Mouse (Mus musculus): ENCODE data around the gene Tgtp2.
"Not testable (repeated sequence)": the region's sequence is repeated elsewhere in the genome, so short reads cannot be mapped to it uniquely, and the experiment has no call there.

Tgtp2 gene

DNA sequence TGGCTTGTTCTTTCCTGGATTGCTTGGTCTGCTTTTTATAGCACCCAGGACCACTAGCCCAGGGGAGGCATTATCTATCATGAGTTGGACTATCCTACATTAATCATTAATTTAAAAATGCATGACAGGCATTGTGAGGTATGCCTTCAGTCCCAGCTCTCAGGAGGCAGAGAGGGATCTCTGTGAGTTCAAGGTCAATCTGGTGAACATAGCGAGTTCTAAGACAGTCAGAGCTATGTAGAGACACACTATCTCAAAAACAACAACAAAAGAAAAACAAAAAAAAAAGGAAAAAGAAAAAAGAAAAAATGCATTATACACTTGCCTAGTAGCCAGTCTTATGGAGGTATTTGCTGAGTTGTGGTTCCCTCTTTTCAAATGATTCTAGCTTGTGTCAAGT is 20.4 kb upstream of the Tgtp2 start:
- no peak for DNase-seq

DNA sequence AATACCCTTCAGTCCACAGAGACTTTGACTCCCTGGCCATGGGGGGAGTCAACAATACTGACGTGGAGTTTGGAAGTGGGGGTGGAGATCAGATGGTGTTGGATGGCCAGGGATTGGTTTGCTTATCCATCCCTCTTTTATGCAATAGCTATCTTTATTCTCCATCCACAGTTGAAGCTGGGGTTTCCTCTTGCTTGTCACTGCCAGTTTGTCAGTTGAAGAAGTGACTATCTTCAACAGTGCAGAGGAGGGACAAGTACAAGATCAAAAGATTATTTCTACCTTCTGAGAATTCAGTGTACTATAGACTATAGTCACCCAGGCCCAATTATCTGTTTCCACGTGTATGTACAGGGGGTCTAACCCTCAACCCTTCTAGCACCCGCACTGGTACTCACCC is 19.8 kb upstream of the Tgtp2 start:
- DNase-seq = peak; percentile 40

DNA sequence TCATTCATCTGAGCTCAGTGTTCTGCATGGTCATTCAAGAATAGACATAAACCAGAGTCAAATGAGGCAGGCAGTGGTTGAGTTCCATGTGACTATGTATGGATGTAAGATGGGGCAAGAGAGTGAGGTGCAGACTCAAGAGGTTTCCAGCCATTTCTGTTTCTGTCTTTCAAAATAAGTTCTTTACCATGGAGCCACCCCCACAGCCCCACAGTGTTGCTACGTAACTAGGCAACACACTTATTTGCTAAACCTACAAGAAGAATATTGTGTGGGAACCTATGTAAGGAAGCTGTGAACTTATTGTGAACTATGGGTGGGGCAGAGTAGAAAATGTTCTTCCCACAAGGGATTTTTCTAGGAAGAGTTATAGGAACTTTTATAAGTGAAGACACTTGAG is 19.1 kb upstream of the Tgtp2 start:
- DNase-seq = no peak

DNA sequence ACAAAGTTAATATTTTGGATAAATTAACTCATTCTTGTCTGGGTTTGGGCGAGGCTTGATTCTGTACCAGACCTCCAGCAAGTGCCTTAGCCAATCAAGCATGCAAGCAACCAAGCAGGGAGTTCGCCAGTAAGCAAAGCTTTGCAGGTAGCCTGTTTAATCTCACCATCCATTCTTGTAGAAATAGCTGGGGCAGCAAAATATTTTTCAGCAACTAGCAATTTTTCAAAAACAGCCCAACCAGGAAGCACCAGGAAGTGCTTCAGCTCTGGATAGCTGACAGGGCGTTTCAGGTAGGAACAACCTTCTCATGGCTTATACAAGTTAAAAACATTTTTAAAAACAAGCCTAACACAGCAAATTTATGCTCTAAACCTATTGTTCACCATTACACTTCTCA is 17.9 kb upstream of the Tgtp2 start:
- DNase-seq = no peak

DNA sequence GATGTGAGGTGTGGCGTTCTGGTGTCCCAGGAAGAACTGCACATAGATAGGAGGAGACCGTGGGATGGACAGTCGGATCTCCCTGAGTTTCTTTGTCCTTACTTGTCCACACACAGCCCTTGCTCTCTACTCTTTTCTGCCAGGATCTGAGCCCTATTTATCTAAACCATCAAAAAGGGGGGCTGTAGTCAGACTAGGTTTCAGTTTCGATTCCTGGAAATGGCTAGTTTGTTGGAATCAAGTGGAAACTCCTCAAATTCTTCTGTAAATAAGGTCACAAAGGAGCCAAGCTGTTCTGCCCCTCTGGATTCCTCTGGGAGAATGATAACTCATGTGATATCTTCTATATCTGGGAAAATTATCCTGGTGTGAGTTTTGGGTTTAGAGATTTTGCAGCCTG is 17.4 kb upstream of the Tgtp2 start:
- no peak for DNase-seq

DNA sequence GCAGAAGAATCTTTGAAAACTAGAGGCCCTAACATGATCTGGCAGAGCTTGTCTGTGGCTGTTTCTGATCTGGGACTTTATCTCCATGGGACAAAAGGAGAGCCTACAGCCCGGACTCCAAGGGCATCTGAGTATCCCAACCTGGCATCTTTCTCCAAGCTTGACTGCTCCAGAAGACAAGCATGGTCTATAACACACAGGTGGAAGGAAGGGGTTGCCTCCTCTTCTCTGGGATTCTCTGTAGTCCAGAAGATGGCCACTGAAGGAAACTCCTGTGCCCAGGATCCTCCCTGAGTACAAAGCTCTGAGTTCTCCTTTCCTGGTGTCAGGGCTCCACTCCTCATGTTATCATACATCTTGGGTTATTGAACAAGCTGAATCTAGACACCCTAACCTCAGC is 16.6 kb upstream of the Tgtp2 start:
- DNase-seq = no peak

DNA sequence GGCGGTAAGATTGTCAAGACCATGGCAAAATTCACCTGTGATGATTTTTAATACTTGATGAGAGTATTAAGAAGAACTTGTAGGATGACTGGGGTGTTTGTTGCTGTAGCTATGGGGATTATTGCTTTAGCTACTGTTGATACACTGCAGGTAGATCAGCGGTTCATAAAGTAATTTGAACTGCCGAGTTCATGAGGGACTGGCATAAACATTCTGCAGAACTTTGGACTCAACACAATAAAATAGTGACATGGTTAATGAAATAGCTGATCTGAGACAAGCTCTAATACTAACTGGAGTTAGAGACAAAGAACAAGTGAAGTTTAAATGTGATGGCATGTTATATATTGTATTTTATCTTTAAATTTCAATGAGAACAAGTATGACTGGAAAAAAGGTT is 14.7 kb upstream of the Tgtp2 start:
- DNase-seq = no peak

DNA sequence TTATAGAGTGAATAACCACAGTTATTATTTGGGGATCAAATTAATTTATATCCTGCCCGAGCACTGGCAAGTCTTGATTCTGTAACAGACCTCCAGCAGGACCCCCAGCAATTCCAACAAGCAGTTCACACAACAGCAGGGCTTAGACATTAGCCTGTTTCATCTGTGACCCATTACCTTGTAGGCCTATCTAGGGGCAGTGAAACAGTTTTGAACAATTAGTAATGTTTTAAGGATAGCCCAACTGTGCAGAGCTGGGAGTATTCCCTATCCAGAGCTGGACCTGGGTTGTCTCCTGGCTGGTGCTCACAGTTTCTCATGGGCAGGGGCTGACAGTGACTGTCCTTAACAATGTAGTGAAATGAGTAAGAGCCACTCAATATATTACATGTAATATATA is 13.0 kb upstream of the Tgtp2 start:
- DNase-seq = no peak

DNA sequence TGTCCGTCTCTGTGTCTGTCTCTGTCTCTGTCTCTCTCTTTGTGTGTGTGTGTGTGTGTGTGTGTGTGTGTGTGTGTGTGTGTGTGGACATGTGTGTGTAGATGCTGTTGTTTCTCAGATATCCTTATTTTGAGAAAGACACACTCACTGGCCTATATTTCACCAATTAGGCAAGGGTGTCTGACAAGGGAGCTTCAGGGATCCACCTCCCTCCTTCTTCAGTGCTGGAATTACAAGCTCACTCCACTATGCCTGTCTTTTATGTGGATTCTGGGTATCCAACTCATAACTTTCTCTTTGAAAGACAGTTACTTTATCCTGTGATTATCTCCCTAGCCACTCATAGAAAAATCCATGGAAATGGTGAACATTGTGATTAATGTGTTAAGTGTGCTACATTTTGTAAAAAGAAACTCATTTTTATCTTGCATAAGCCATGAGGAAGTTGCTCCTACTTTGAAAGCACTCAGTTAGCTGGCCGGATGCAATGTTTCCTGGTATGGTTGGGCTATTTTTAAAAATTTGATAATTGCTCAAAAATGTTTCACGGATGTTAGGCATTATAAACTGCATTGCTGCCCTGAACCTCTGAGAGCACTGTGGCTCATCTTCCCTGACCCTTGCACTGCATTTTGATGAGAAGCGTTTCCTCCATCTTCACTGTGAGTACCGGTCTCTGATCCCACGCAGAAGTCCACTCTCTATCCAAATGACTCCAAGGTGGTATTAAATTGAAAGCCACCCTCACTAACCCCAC is 12.2 kb upstream of the Tgtp2 start, which contains the start of gene Ifi47:
Gene Ifi47, plus strand, starts transcription at position 587 of the 757 bp plus-strand sequence.
- DNase-seq = not testable (repeated sequence)

DNA sequence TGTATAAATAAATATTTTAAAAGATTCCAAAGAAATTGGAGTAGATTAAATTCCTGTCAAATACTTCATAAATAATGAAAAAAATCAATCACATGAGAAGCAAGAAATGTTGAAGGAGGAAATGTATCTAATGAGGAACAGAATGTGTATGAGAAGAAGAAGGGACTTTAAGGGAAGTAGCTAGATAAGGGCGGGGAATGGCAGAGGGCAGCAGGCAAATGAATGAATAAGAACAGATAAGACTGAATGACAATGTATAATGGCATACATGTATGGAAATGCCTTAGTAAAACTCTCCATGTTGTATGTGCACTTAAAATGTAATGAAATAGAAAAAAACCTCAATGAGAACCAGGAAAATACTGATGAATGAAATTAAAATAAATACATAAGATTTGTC is 4.4 kb upstream of the Tgtp2 start:
- no peak for DNase-seq

DNA sequence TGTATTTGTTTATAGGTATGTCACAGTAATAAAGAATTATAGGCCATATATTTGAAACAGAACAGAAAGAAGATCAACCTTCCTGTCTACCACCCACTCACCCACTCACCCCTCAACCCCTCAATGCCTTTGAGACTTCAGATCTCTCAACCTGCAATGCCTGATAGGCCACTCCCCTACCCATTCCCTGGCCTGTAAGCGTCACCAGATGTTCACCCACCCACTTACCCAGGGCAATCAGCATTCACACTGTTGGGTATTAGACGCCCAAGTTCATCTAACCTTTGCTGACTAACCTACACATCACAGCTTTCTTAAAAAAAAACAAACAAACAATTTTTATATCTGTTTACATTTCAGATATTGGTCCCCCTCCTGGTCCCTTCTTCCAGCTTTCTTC is 2.1 kb downstream of the Tgtp2 start:
- not testable (repeated sequence) for DNase-seq

DNA sequence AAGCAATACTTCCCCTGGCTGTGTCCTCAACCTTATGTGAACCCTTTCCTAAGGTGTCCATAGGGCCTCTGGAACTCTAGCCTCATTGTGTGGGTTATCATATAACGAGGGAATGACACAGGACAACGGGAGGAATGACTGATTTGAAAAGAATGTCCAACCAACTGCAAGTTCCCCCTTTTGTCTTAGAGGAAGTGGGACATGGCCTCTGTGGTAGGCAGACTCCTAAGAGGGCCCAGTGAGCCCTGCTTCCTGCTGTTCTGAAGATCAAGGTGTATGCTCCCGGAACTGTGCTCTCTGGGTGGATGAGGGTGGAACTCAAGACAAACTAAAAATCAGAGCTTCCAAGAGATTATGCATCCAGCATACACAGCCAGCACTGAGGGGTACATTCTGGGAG is 3.9 kb downstream of the Tgtp2 start:
- DNase-seq = not testable (repeated sequence)

DNA sequence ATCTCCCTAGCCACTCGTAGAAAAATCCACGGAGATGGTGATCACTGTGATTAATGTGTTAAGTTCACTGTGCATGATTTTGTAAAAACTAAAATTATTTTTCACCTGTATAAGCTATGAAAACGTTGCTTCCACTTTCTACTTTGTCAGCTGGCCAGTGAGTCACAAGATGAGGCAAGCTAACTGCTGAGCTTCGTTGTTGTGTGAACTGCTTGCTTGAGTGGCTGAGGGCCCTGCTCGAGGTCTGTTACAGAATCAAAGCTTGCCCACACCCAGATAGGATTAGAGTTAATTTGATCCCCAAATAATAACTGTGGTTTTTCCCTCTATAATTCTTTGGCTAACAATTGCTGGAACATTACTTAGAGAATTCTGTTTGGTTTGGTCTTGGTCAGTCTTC is 12.1 kb downstream of the Tgtp2 start:
- DNase-seq = not testable (repeated sequence)

DNA sequence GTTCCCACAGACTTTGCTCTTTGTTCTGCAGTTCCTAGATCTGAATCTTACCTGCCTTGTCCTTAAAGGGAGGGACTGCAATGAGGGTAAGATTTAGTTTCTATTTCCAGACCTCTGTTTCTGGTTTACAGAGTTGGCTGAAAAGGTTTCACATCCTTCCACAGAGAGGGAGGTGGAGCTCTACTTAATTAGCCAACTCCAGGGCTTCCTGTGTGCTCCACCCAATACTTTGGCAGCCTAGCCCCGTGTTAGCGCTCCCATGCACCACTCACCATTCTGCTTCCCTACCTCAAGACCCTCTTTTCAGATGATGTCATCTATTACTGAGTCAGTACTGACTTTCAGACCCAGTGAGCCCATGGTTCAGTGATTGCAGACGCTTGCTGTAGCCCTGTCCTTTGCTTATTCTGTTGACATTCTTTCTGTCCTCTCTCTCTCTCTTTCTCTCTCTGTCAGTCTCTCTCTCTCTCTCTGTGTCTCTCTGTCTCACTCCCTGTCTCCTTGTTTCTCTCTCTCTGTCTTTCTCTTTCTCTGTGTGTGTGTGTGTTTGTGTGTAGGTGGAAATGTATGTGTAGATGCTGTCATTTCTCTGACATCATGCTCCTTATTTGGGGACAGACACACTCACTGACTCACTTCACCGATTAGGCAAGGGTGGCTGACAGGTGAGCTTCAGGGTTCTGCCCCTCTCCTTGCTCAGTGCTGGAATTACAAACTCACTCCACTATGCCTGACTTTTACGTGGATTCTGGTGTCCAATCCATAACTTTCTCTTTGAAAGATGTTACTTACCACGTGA is 12.7 kb downstream of the Tgtp2 start, which contains the start of gene 9930111J21Rik2:
Gene 9930111J21Rik2, minus strand, starts transcription at position 150 of the 799 bp plus-strand sequence.
- DNase-seq = not testable (repeated sequence)

DNA sequence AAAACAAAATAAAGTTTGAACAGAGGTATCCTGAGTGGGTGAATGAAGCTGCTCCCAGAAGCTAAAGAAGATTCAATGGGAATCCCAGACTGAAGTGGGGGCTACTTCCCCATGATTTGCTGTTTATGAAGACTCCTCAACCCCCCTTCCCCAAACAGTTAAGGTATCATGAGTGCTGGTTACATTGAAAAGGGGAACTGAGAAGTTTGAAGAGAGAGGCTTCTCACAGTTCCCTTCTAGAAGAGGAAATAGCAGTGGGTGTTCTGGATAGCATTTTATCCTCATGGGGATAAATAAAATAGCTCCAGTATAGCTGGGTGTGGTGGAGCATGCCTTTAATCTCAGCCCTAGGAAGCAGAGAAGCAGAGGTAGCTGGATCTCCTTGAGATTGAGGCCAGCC is 13.9 kb downstream of the Tgtp2 start:
- not testable (repeated sequence) for DNase-seq

DNA sequence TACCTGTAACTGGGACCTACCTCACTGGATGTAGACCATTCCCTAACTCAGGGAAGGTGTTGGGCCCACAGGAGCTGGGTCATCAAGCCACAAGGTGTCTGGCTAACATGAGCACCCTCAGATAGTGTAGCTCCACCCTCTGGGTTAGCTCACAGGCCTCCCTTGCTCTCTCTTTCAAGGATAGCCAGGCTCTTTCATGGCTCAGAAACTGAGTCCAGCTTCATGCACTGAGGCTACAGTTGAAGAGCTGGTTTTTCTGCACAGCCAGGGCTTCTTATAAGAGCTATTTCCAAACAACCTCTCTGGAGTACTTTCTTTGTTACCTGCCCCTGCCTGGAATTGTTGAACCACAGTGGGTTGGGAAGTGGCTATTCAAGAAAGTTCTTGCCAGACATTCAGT is 51.9 kb downstream of the Tgtp2 start:
- DNase-seq = not testable (repeated sequence)

All from liver (tissue).